Mouse (Mus musculus) hindbrain, embryonic 11.5 days (tissue): Measurements from ENCODE around the gene Ifna13. TPM values are rescaled to one million over a fixed set of nuclear protein-coding genes. Genes with fewer than 3 reads are reported as not detected.

Experiments used
- ATAC-seq: fragments of 200-750 bp; cut with Nextera tagmentation; 2 replicates; pipeline ENCODE4 v1.8.0; 2017; ENCODE audit warnings: mild to moderate bottlenecking, moderate TSS enrichment, moderate library complexity; ENCODE audit not compliant: low FRiP score
- DNase-seq: peaks from one replicate; pipeline ENCODE4 v3.0.0-alpha.2; 2015; ENCODE audit warnings: low spot score
- H3K27ac ChIP-seq: fragments of 300-500 bp; sonication (generic); 2 replicates; pipeline ENCODE4 v1.5.1; 2014; ENCODE audit warnings: mild to moderate bottlenecking, low read depth, low read length
- H3K27me3 ChIP-seq: fragments of 300-500 bp; sonication (generic); 2 replicates; pipeline ENCODE4 v1.6.1; 2014; ENCODE audit warnings: mild to moderate bottlenecking, low read length, moderate library complexity, mixed read lengths; ENCODE audit not compliant: control insufficient read depth, insufficient read depth
- H3K36me3 ChIP-seq: fragments of 300-500 bp; sonication (generic); 2 replicates; pipeline ENCODE4 v1.6.1; 2014; ENCODE audit warnings: mild to moderate bottlenecking, low read length, moderate library complexity, mixed read lengths; ENCODE audit not compliant: control insufficient read depth, insufficient read depth
- H3K4me1 ChIP-seq: fragments of 300-500 bp; sonication (generic); replicated peaks from 2 replicates; pipeline ENCODE4 v1.6.1; 2014; ENCODE audit warnings: low read length, mixed read lengths; ENCODE audit not compliant: control insufficient read depth, insufficient read depth
- H3K4me2 ChIP-seq: fragments of 300-500 bp; sonication (generic); replicated peaks from 2 replicates; pipeline ENCODE4 v1.6.1; 2014; ENCODE audit warnings: mild to moderate bottlenecking, low read depth, low read length
- H3K4me3 ChIP-seq: fragments of 300-500 bp; sonication (generic); 2 replicates; pipeline ENCODE4 v1.5.1; 2014; ENCODE audit warnings: low read depth, low read length
- H3K9ac ChIP-seq: fragments of 300-500 bp; sonication (generic); 2 replicates; pipeline ENCODE4 v1.6.1; 2014; ENCODE audit warnings: low read depth, low read length
- H3K9me3 ChIP-seq: fragments of 300-500 bp; sonication (generic); 2 replicates; pipeline ENCODE4 v1.6.1; 2016; ENCODE audit warnings: low read length; ENCODE audit not compliant: control insufficient read depth
- WGBS: fragments of 180-500 bp; shearing (Covaris S2); extraction: QIAGEN DNeasy Blood & Tissue Kit; methylation state at CpG from one replicate; pipeline ENCODE4 v1.1.7; 2014; 5-methylcytosine and 5-hydroxymethylcytosine counted together
- polyA plus RNA-seq: library from polyadenylated mRNA; unstranded; fragments of >200 nt; fragmentation: Nextera tagmentation; extraction: Ambion mirVana; gene quantifications from 2 replicates; pipeline ENCODE4 v1.2.1, GENCODE M21; 2014

Gene Ifna13
- polyA plus RNA-seq, 1 experiment from 2014 or later: not detected

GRCm38 (mm10) chr4:88653644-88654043, 9.4 kb upstream of the Ifna13 start:
- no peaks in the 10 kb centered on the region for H3K27me3 ChIP-seq
- H3K36me3 ChIP-seq: no peaks in the 10 kb centered on the region
- no peaks in the 10 kb centered on the region for H3K9me3 ChIP-seq
- 77% methylated on average over 3 of the region's 3 CpGs for WGBS
- H3K9ac ChIP-seq: no peak overlapping the region
- H3K27ac ChIP-seq: no peak overlapping the region
- H3K4me3 ChIP-seq: no peak overlapping the region
- no peaks in the 10 kb centered on the region for H3K4me1 ChIP-seq
- DNase-seq (no peak), ATAC-seq (no peak)
- no peak overlapping the region for H3K4me2 ChIP-seq

- no peak overlapping the region for H3K9ac ChIP-seq
- ATAC-seq: 0 out of 2 replicates have a peak, but pooled peaks have one; percentile 20
- no peak overlapping the region for H3K4me2 ChIP-seq
- no peaks in the 10 kb centered on the region for H3K9me3 ChIP-seq
- no peak overlapping the region for H3K4me3 ChIP-seq
- 41% methylated on average over 2 of the region's 2 CpGs for WGBS
- no peak for DNase-seq
- no peaks in the 10 kb centered on the region for H3K36me3 ChIP-seq
- H3K4me1 ChIP-seq: no peaks in the 10 kb centered on the region
- H3K27ac ChIP-seq: no peak overlapping the region
- no peaks in the 10 kb centered on the region for H3K27me3 ChIP-seq
Measured at GRCm38 (mm10) chr4:88642526-88642925, 1.7 kb downstream of the Ifna13 start.

GRCm38 (mm10) chr4:88641077-88641831, 3.0 kb downstream of the Ifna13 start:
- Histone ChIP-seq H3K36me3 (no peaks in the 10 kb centered on the region), H3K4me1 (no peaks in the 10 kb centered on the region), H3K27ac (no peak overlapping the region; the same call in 1 of the 2 replicates), H3K9me3 (no peaks in the 10 kb centered on the region), H3K4me3 (no peak overlapping the region), H3K27me3 (no peaks in the 10 kb centered on the region), H3K9ac (no peak overlapping the region), H3K4me2 (0 out of 2 replicates have a peak overlapping the region, but pooled peaks have one; percentile 22)
- peak; percentile 100 for DNase-seq
- 22% methylated on average over 11 of the region's 11 CpGs for WGBS
- ATAC-seq: peak; percentile 93

GRCm38 (mm10) chr4:88640704-88641076, 3.6 kb downstream of the Ifna13 start:
- Histone ChIP-seq H3K27me3 (no peaks in the 10 kb centered on the region), H3K9me3 (no peaks in the 10 kb centered on the region), H3K4me2 (peak overlapping the region; percentile 22; the same call in 1 of the 2 replicates), H3K9ac (no peak overlapping the region), H3K4me3 (no peak overlapping the region), H3K27ac (no peak overlapping the region), H3K36me3 (no peaks in the 10 kb centered on the region), H3K4me1 (no peaks in the 10 kb centered on the region)
- ATAC-seq (no peak), DNase-seq (no peak)
- WGBS: 69% methylated on average over 8 of the region's 8 CpGs

- WGBS: 90% methylated on average over 4 of the region's 4 CpGs
- no peaks in the 10 kb centered on the region for H3K4me1 ChIP-seq
- H3K9me3 ChIP-seq: no peaks in the 10 kb centered on the region
- no peak within 1 kb of the TSS for H3K4me3 ChIP-seq
- H3K9ac ChIP-seq: no peak within 1 kb of the TSS
- ATAC-seq (no peak), DNase-seq (no peak)
- H3K4me2 ChIP-seq: no peak within 1 kb of the TSS
- no peak within 1 kb of the TSS for H3K27ac ChIP-seq
- no peaks in the 10 kb centered on the region for H3K36me3 ChIP-seq
- H3K27me3 ChIP-seq: no peaks in the 10 kb centered on the region
Measured at GRCm38 (mm10) chr4:88634311-88634710, 9.9 kb downstream of the Ifna13 start, which contains the start of gene C87499. C87499 (minus strand) TSS chr4:88634411.

GRCm38 (mm10) chr4:88603276-88603675, 41.0 kb downstream of the Ifna13 start, which contains the start of gene Ifna12:
Ifna12 (minus strand) TSS chr4:88603376.
- DNase-seq (no peak), ATAC-seq (no peak)
- Histone ChIP-seq H3K4me3 (no peak within 1 kb of the TSS), H3K4me1 (no peaks in the 10 kb centered on the region), H3K27ac (no peak within 1 kb of the TSS), H3K36me3 (no peaks in the 10 kb centered on the region), H3K9me3 (no peaks in the 10 kb centered on the region), H3K4me2 (no peak within 1 kb of the TSS), H3K9ac (no peak within 1 kb of the TSS), H3K27me3 (no peaks in the 10 kb centered on the region)

Other genes with a start within 250 kb of the Ifna13 start
- 4.5 and 4.8 TPM in 2 replicates for gene Hacd4, start 205.5 kb downstream of the Ifna13 start, polyA plus RNA-seq
- not detected in 2 replicates for gene Ifnb1, start 121.7 kb downstream of the Ifna13 start, polyA plus RNA-seq
- not detected in 2 replicates for gene Ifna15, start 86.2 kb downstream of the Ifna13 start, polyA plus RNA-seq
- not detected in 2 replicates for gene Ifna14, start 72.7 kb downstream of the Ifna13 start, polyA plus RNA-seq
- gene Ifna9, start 52.1 kb downstream of the Ifna13 start, polyA plus RNA-seq: not detected in 2 replicates
- not detected in 2 replicates for gene Ifna12, start 41.1 kb downstream of the Ifna13 start, polyA plus RNA-seq
- not detected in 2 replicates for gene C87499, start 10.0 kb downstream of the Ifna13 start, polyA plus RNA-seq
- gene Ifna16, start 32.5 kb upstream of the Ifna13 start, polyA plus RNA-seq: not detected in 2 replicates
- not detected in 2 replicates for gene Ifna2, start 39.5 kb upstream of the Ifna13 start, polyA plus RNA-seq
- not detected in 2 replicates for gene Ifnab, start 46.9 kb upstream of the Ifna13 start, polyA plus RNA-seq
- gene Gm26566, start 77.3 kb upstream of the Ifna13 start, polyA plus RNA-seq: 0.77 and 1.2 TPM in 2 replicates
- gene Klhl9, start 78.0 kb upstream of the Ifna13 start, polyA plus RNA-seq: 136 and 150 TPM in 2 replicates
- not detected in 2 replicates for gene Gm13271, start 110.4 kb upstream of the Ifna13 start, polyA plus RNA-seq
- gene Gm13283, start 115.7 kb upstream of the Ifna13 start, polyA plus RNA-seq: 0.20 and 0.32 TPM in 2 replicates
- not detected in 2 replicates for gene Gm13290, start 129.4 kb upstream of the Ifna13 start, polyA plus RNA-seq
- not detected in 2 replicates for gene Gm13289, start 132.5 kb upstream of the Ifna13 start, polyA plus RNA-seq
- not detected in 2 replicates for gene Gm13272, start 135.4 kb upstream of the Ifna13 start, polyA plus RNA-seq
- not detected in 2 replicates for gene Ifnz, start 137.7 kb upstream of the Ifna13 start, polyA plus RNA-seq
- not detected in 2 replicates for gene Gm13276, start 141.2 kb upstream of the Ifna13 start, polyA plus RNA-seq
- gene Gm13277, start 144.2 kb upstream of the Ifna13 start, polyA plus RNA-seq: not detected in 2 replicates
- not detected in 2 replicates for gene Gm13278, start 147.1 kb upstream of the Ifna13 start, polyA plus RNA-seq
- gene Gm13275, start 150.0 kb upstream of the Ifna13 start, polyA plus RNA-seq: not detected in 2 replicates
- not detected in 2 replicates for gene Gm13279, start 152.9 kb upstream of the Ifna13 start, polyA plus RNA-seq
- gene Gm13285, start 155.2 kb upstream of the Ifna13 start, polyA plus RNA-seq: 0.40 and 0.82 TPM in 2 replicates
- not detected in 2 replicates for gene Gm13287, start 158.8 kb upstream of the Ifna13 start, polyA plus RNA-seq
- gene Gm13288, start 161.1 kb upstream of the Ifna13 start, polyA plus RNA-seq: not detected in 2 replicates
- gene Ifna7, start 171.8 kb upstream of the Ifna13 start, polyA plus RNA-seq: not detected in 2 replicates
- gene Ifna11, start 175.5 kb upstream of the Ifna13 start, polyA plus RNA-seq: not detected in 2 replicates
- not detected in 2 replicates for gene Ifna6, start 183.0 kb upstream of the Ifna13 start, polyA plus RNA-seq
- gene Ifna5, start 191.1 kb upstream of the Ifna13 start, polyA plus RNA-seq: not detected in 2 replicates
- gene Ifna4, start 197.4 kb upstream of the Ifna13 start, polyA plus RNA-seq: not detected in 2 replicates
- not detected in 2 replicates for gene Ifna1, start 205.6 kb upstream of the Ifna13 start, polyA plus RNA-seq
- not detected in 2 replicates for gene Ifne, start 235.7 kb upstream of the Ifna13 start, polyA plus RNA-seq